Mouse (Mus musculus) T-helper 1 cell (primary cell): ENCODE results near the gene Rsph14.

ENCODE experiments used
- in situ Hi-C: fragments of 300-600 bp; cut with MboI, MseI; formaldehyde crosslinking; loops from one replicate; pipeline ENCODE4 v1.15.1; 2025; ENCODE audit warnings: high pct_unique_total_duplicates

Gene Rsph14

DNA sequence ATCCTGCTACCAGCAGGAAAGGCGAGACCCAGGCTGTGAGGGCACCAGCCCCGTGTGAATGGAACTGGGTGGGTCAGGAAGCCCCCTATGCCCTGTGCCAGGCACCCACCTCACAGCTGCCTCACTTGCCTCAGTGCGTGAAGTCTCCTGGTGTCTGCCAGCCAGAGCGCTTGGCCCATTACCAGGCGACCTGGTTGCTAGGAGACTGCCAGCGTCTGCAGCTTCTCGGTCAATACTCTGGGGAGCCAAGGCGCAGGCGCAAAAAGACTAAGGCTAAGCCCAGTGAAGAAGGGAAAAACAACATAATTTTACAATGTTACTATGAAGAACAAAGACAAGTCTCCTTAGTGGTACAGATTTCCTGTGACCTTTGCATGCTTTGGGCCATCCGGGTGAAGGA lies at the start of gene Rsph14:
Gene Rsph14, minus strand, starts transcription at position 192 of the 400 bp plus-strand sequence.
- in situ Hi-C loops = no loop called here

DNA sequence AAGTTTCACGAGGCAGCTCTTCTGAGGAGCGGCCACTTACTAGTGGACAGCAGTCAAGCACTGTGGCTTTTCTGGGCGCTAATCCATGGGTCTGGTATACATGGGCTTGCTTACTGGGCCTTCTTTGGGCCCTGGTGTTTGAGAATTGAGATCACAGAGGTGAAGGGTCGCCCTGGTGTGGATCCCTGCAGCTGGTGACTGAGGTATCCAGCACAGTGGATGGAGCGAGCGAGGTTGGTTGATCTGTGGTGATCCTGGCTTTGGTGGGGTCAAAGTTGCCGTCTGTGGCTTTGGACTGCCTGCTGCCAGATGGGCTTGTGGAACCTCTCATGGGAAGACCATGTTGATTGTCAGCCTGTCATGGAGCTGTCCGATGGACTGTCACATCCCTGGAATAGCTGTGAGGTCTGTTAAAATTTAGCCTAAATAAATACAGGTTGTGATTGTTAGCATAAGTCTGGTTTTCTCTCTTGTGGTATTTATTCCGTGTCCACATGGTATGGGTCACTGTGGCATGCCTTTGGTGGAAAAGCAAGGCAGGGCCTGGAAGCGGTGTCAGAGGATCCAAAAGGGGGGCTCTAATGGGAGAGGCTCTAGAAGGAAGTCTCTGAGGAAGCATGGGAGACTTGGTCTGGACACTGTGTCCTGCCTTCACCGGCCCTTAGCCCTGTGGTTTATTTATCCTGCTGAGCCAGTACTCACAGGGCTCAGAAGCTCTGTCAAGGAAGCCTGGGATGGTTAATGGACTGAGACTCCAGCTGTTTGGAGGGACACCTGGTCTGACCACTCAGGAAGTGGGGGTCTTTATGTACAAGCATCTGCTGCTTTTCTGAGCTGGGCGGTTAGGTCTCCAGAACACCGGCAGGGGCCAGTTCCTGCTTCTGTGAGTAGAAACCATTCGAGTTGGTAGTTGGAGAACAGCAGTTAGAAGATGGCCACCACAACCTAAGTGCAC lies 46.1 kb upstream of the Rsph14 start:
- in situ Hi-C loops = no loop called here

DNA sequence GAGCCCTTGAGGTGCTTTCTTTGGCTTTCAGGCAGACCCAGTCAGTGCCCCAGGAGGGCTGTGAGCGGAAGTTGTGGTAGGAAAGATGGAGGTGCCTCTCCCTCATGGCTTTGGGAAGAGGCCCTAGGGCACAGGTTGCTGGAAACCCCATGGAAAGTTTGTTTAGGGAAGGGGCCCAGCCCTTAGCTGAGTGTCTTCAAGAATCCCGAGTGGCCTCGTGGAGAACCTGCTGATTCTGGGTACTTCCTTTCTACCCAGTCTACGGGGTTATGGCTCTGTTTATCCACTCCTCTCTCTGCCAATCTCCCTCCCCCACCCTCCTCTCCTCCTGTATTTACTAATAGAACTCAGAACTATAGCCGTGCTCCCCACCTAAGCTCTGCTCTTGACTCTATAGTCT lies 43.3 kb upstream of the Rsph14 start:
- in situ Hi-C loops = no loop called here

DNA sequence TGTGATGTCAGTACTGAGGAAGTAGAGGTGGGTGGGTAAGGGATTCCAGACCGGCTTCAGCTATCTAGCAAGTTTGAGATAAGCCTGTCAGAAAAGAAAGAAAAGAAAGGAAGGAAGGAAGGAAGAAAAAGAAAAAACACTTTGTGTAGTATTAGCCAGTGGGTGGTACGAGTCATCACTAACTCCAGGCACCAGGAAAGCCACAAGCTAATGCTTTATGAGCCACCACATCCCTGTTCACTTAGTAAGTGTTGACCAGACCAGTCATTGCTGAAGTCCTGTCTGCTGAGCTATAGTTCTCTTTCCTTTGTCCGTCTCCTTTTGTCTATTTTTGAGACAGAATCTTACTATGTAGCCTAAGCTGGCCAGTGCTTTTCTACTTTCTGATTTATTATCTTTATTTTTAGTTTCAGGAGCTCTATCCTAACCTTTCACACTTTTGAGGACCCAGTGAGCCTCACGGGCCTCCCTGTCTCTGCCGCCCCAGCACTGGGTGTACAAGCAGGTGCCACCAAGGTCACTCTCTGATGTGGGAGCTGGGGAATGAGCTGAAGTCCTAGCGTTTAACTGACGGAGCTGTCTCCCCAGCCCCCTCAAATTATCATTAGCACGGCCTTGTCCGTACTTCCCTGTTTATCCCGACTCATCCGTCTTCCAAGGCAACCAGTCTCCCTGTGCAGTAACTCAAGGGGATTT lies 38.0 kb upstream of the Rsph14 start:
- in situ Hi-C loops = no loop called here

DNA sequence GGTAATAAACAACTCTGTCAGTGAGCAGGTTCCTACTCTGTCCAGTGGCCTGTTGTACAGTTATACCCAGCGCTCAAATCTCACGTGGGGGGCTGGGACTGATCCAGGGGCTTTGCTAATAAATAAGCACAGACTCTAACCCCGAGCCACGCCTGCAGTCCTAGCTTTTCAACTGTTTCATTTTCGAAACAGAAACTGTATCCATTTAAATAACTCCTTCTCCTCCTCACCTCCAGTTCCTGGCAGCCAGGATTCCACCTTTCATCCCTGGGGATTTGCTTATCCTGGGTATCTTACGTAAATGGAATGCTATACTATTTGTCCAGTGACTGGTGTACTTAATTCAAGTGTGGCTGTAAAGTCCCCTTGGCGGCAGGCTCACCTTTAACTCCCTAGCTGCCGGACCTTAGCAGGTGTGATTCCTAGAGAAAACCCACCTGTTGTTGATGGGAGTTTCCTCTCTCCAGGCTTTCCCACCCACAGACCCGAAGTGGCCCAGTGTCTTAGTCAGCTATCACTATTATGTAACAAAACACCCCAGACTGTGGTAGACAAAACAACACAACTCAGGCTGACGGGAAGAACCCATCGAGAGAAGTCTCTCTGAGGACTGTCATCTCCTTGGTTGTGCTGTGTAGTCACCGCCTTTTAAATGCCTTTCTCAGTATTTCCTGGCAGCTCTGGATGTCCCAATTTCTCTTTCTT lies 36.4 kb upstream of the Rsph14 start:
- in situ Hi-C loops = no loop called here

DNA sequence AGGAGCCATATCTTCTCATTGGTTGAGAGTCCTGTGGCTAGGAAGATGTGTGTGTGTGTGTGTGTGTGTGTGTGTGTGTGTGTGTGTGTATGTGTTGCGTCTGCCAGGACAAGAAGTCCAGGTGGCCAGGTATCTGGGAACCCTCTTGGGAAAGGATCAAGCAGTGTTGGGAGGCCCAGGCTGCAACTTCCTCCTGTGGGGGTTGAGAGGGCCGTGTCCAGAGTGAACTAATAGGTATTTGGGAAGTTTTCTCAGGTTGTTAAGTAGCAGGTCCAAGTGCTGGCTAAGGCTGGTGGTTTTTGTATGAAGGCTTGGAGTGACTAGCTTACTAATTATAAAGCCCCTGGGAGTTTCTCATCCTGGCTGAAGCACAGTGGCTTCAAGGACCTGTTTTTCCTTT lies 35.7 kb upstream of the Rsph14 start:
- in situ Hi-C loops = no loop called here

DNA sequence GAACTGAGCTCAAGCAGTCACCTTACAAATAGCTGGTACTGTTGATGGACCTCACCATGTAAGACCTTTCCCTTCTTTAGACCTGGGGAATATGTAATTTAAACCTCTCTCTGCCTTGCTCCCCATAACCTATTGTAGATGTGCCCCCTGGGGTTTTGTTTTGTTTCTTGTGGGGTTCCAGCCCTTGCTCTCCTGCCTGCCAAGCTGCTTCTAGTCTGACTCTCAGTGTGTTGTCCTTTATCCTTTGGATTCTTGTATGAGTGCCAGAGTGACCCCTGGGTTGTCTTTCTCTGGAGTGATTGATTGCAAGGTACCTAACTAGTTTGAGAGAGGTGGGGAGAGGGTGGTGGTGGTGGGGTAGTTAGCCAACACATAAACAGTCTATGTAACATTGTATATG lies 35.1 kb upstream of the Rsph14 start:
- in situ Hi-C loops = no loop called here

DNA sequence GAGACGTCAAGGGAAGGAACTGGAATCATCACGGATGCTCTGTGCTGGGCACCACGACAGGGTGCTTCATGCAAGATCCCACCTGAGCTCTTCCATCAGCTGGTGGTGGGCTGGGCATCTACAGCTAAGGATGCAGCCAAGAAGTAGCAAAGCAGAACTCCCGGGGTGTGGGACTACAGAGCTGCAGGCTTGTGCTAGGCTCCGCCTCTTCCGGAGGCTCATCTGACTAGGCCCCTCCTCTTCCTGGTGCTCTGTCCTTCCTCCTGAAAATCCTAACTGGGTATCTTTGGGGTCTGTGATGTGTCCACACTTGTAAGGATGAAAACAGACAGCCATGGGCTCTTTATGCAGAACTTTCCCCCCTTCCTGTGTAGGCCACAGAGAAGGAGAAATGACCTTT lies 33.3 kb upstream of the Rsph14 start:
- in situ Hi-C loops = no loop called here

DNA sequence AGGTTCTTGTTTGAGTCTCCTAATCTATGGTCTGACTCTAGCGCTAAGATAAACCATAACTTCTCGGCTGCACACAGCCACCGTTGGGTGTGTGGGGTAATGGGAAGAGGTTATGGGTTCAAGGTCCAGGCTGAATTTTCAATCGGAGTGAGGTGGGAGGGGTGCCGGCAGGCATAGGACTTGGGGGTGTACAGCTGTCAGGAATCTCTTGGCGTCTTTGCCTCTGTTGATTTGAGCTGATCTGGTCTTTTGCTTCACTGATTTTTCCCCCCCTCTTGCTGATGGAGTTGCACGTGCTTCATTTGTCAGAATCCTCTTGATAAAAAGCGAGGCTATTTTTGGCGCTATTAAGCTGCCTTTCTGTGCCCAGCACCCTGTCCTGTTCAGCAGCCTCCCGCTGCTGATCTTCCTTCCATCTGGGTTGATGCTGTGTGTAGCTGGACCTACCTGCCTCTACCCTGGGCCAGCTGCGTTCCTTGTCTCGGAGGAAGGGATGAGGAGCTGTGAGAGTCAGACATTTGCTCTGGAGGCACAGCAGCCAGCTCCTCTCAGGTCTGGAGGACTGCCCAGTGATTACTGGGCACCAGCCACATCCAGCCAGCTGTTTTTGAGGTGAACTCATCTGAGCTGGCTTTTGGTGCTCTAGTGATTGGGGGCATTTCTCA lies 31.0 kb upstream of the Rsph14 start:
- in situ Hi-C loops = no loop called here

DNA sequence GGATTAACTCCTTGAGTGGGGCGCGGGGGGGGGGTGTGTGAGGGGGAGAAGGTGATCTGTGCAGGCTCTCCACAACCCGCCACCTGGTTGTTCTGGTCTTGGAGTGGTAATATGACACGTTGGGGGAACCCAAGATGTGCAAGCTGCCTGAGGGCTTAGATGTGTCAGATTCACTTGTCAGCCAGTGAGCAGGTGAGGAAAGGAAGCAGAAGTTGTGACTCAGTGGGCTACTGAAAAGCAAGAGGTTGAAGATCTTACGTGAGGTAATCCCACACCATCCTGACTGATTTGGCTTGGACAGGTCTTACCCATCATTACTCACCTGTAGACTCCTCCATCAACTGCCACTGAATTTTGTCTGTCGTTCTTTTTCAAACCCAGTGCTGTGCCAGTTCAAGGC lies 30.2 kb upstream of the Rsph14 start:
- in situ Hi-C loops = no loop called here

DNA sequence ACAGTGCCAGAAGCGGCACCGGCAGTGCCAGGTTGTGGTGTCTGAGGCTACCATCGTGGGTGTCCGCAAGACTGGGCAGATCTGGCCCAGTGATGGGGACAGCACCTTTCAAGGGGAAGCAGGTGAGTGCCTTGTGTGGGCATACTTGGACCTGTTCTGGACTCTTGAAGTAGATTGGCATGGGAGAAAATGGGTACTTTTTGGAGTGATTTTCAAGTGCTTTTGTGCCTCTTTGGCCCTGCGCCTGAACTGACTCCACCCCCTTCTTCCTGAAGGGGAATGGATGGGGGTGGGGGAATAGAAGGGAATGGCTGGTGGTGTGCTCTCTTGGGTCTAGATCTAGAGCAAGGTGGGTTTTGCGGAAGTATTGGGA lies 29.8 kb upstream of the Rsph14 start:
- in situ Hi-C loops = no loop called here

DNA sequence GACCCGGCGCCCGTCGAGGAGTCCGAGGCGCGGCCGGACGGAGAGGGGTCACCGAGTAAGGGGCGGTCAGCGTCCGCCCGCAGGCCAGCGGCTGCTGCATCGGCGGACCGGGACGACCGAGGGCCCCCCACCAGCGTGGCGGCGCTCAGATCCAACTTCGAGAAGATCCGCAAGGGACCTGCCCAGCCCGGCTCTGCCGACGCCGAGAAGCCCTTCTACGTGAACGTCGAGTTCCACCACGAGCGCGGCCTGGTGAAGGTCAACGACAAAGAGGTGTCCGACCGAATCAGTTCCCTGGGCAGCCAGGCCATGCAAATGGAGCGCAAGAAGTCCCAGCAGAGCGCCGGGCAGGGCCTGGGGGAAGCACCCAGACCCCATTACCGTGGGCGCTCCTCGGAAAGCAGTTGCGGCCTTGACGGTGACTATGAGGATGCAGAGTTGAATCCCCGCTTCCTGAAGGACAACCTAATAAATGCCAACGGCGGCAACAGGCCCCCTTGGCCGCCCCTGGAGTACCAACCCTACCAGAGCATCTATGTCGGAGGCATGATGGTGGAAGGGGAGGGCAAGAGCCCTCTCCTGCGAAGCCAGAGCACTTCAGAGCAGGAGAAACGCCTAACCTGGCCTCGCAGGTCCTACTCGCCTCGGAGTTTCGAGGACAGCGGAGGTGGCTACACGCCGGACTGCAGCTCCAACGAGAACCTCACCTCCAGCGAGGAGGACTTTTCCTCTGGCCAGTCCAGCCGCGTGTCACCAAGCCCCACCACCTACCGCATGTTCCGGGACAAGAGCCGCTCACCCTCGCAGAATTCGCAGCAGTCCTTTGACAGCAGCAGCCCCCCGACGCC lies 29.2 kb upstream of the Rsph14 start:
- in situ Hi-C loops = no loop called here

DNA sequence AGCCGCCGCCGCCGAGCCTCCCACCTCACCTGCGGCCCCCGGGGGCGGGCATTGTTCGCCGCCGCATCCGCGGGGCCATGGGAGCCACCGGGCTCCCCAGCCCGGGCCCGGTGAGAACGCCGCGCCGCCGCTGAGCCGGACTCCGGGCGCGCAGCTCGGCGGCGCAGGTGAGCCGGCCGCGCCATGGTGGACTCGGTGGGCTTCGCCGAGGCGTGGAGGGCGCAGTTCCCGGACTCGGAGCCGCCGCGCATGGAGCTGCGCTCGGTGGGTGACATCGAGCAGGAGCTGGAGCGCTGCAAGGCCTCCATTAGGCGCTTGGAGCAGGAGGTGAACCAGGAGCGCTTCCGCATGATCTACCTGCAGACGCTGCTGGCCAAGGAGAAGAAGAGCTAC lies 28.5 kb upstream of the Rsph14 start:
- in situ Hi-C loops = no loop called here

DNA sequence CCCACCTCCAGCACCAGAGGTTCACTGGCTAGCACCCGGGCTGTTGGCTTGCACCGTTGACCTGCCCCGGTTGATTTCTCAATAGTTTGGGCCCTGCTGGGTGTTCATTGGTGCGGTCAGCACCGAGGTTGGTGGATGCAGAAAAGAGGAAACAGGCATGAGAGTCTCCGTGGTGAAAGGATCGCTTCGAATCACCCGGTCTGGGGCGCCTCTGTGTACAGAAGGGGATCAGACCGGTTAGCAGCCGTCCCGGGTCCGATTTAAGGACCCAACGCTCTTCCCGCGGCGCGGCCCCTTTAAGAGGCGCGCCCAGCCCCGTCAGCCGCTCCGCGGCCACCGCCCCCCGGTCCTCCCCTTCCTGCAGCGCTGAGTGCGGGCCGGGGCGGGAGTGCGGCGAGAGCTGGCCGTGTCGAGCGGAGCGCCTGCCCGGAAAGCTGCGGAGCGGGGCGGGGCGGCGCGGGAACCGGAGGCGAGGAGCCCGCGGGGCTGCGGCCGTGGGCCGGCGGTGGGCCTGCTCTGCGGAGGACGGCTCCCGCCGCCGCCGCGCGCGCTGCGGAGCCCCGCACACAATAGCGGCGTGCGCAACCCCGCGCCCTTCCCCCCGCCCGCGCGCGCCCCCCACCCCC lies 27.9 kb upstream of the Rsph14 start, which contains the start of gene Bcr:
Gene Bcr, plus strand, starts transcription at position 376 of the 626 bp plus-strand sequence.
- in situ Hi-C loops = no loop called here

DNA sequence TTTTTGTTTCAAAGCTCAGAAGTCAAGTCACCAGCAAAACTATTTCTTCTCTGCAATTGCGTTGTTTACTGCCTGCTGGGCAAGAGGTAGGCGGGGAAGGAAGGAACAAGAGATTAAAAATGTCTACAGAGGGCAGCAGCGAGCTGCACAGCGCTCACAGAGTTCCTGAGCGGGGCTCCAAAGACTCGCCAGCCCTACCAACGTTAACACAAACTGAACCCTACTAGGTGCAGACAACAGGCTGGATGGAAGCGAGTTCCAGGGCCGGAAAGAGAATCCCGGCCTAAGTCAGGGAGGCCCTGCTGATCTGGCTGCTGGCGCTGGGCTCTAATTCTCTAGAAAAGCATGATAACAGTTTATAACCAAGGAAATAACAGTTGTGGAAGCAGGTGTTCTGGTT lies 27.0 kb upstream of the Rsph14 start:
- in situ Hi-C loops = loop anchor here (5.0 kb wide), 1 partner anchor 93 kb away; no protein-coding TSS in a partner anchor

DNA sequence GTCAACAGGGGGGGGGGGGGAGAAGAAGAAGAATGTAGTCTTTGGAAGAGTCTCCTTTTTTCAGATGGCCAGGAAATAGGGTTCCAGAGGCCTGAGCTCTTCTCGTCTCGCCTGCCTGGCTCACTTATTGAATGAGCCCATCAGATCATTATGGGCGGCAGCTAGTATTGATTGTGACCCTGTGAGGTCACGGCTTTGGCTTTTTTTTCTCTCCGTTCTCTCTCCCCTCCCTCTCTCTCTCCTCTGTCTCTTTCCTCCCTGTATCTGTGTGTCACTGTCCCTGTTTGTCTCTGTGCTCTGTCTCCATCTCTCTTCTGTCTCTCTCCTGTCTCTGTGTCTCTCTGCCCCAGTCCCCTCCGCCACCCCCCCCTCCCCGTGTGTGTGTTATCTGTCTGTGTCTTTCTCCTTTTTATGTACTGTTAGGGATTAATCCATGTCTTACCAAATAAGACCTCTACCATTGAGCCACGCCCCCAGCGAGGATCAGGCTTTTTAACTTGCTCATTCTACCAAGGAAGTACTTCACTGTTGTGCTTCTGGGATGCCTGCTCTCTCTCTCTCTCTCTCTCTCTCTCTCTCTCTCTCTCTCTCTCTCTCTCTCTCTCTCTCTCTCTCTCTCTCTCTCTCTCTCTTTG lies 26.5 kb upstream of the Rsph14 start:
- in situ Hi-C loops = loop anchor here (5.0 kb wide), 1 partner anchor 93 kb away; no protein-coding TSS in a partner anchor

DNA sequence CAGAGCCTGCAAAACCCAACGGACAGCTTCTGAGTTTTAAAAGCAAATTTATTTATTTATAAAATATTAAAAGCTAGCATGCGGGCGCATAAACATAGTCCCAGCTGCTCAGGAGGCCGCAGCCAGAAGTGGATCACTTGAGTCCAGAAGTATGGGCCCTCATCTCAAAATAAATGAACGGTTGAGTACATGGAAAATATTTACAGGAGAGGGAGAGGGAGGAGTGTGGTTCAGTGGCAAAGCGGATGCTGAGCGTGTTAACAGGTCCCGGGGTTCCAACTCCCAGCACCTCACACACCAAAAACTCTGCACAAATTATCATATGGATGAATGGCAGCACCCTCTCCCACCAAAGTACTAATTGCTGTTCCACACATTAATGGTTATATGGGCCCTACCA lies 25.9 kb upstream of the Rsph14 start:
- in situ Hi-C loops = loop anchor here (5.0 kb wide), 1 partner anchor 94 kb away; no protein-coding TSS in a partner anchor

DNA sequence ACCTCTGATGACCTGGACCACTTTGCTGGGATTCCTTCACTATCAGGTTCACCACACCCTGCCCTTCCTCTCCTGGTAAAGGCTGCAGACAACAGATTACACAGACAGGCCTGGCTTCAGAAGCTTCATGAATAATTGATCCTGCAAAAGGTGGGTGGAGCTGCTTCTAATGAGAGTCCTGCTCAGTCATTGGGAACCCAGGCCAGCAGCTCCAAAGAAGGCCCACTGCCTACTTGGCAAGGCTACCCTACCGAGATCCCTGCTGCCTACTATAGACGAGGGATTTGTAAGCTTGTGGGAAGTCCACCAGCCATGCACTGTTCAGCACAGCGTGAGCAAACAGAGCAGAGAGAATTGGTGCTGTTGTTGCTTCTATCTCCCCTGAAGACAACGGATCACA lies 23.9 kb upstream of the Rsph14 start:
- in situ Hi-C loops = loop anchor here (5.0 kb wide), 1 partner anchor 96 kb away; no protein-coding TSS in a partner anchor

DNA sequence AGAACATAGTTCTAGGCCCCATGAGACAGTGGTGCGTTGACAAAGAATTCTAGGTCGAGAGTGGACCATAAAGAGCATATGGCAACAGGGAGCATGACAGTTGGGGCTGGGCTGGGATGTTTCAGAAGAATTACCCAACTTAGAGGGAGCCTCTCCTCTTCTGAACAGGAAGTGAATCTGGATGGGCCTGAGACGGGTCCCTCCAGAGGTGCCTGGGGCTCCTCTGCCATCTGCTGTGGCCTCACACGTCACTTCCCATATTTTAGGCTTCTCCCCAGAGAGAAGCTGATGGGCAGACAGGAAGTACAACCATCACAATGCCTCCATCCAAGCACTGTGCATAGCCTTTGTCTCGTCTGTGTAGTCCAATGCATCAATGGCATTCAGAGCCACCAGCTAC lies 23.3 kb upstream of the Rsph14 start:
- in situ Hi-C loops = loop anchor here (5.0 kb wide), 1 partner anchor 97 kb away; no protein-coding TSS in a partner anchor

DNA sequence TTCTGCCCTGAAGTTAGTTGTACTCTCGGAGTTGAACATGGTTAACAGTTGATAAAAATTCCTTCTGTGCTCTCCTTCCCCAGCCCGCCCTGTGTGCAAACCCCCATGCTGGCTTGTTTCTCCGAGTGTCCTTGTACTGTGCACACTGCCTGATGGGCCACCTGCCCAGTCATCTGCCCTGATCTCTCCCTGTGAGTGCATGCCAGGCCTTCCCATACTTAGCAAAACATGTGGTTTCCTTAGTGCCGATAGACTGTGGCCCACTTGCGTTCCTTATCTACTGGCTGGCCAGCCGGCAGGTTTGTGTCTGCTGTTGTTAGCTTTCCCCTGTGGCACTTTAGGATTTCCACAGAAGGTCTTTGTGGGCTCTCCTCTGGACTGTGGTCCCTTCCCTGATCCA lies 21.7 kb upstream of the Rsph14 start:
- in situ Hi-C loops = no loop called here
